Mouse (Mus musculus) brown adipose tissue, adult 24 weeks (tissue): ENCODE results near the gene Wdhd1. TPM values are rescaled to one million over a fixed set of nuclear protein-coding genes. Genes with fewer than 3 reads are reported as not detected.

Experiments
- polyA plus RNA-seq: library from polyadenylated mRNA; stranded (reverse); fragments of >200 nt; gene quantifications from 2 replicates; pipeline ENCODE4 v1.2.4, GENCODE M21; 2012; ENCODE audit not compliant: missing spikeins, insufficient read depth, insufficient read length

The Wdhd1 gene
- polyA plus RNA-seq, 1 experiment = 3.2 TPM

Other genes with a start within 250 kb of the Wdhd1 start
- 1.3 and 1.8 TPM in 2 replicates for gene Gch1, start 87.4 kb downstream of the Wdhd1 start, polyA plus RNA-seq
- gene Socs4, start 74 bp upstream of the Wdhd1 start, polyA plus RNA-seq = 8.4 and 14.9 TPM in 2 replicates
- gene Mapk1ip1l, start 21.4 kb upstream of the Wdhd1 start, polyA plus RNA-seq = 13.5 and 14.6 TPM in 2 replicates
- gene Lgals3, start 90.9 kb upstream of the Wdhd1 start, polyA plus RNA-seq = 11.3 and 22.2 TPM in 2 replicates
- gene Dlgap5, start 141.6 kb upstream of the Wdhd1 start, polyA plus RNA-seq = not detected in 2 replicates
- gene Fbxo34, start 173.6 kb upstream of the Wdhd1 start, polyA plus RNA-seq = 4.9 and 7.5 TPM in 2 replicates